Mouse (Mus musculus): ENCODE measurements around the gene Gm3685.
"Not testable (repeated sequence)": the region's sequence is repeated elsewhere in the genome, so short reads cannot be mapped to it uniquely, and the experiment has no call there.

Gm3685 gene

GRCm38 (mm10) chr14:7044870-7045269 lies at the start of gene Gm3685:
TSS of gene Gm3685 (minus strand) at chr14:7044970.
- DNase-seq (ENCODE audit: low read depth): not testable (repeated sequence)

GRCm38 (mm10) chr14:7026781-7027749 lies 17.7 kb downstream of the Gm3685 start, which contains the start of gene Gm10406:
TSS of gene Gm10406 (minus strand) at chr14:7027449.
- not testable (repeated sequence) for DNase-seq (ENCODE audit: low read depth)

- DNase-seq (ENCODE audit: low read depth): not testable (repeated sequence)
These were observed 18.5 kb downstream of the Gm3685 start for GRCm38 (mm10) chr14:7026274-7026673.

Data from 416B (cell line).